Mouse (Mus musculus) kidney, adult 18-20 months (tissue): ENCODE data around the gene Scube1.
A peak's percentile ranks its signal among the peaks of the same experiment; 100 is the strongest.

ENCODE experiments used
- DNase-seq: peaks from one replicate; pipeline ENCODE4 v3.0.0; 2021

Scube1 gene

GRCm38 (mm10) chr15:83594513-83595363 lies 130.1 kb downstream of the Scube1 start, which contains the start of gene Ttll12:
Gene Ttll12, minus strand, starts transcription at chr15:83595157.
- DNase-seq = peak; percentile 95

GRCm38 (mm10) chr15:83593702-83594512 lies 130.9 kb downstream of the Scube1 start:
- no peak for DNase-seq

DNA sequence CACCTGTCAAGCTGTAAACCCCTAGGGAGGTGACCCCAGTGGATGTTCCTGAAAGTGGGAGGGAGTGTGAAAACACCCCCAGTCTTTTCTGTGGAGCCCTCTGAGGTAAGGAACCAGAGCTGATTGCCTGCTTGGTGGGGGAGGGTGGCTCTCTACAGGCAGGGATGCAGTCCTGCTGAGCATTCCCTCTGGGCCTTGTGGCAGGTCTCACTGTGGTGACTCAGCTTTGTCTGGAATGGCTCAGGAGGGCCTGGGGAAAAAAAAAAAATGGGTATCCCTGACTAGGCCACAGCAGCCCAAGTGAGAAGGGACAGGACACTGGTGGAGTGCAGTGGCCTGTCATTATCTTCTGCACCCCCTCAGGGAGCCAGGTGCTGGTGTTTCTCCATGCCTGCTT lies 131.6 kb downstream of the Scube1 start:
- no peak for DNase-seq

DNA sequence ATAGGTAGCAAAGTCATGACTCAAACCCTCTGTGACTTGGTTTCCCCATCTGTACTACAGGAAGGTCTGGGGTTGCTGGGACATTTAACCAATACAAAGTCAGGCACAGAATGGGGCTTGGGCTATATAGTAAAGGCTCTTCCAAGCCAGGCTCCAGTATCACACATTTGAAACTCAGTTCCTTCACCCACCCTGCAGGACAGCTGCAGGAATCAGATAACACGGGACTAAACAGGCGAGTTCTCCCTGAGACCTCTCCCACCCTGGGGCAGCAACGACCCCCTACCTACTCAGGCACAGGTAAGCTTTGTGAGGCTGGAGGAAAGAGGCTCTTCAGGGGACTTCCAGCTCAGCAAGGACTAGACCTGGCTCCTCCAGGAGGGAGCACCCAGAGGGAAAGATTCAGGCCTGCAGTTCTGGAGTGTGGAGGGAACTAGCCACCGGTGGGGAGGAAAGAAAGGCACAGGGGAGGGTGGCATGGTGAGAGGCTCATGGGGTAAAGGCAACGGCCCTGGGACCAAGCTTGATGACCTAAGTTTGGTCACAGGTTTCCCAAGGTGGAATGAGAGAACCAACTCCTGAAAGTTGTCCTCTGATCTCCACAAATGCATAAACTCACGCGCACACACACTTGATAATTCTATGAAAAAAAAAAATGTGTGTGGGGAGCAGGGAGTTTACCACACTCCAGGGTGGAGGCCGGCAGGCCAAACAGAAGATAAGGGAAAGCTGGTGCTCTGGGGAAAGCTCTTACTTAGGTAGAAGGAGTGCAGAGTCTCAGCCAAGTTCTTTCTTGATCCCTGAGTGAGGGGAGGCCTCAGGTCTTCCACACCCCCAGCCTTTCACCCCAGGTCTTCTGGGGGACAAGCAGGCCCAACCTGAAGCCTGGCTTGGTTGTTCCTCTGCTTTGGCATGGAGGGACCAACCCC lies 132.3 kb downstream of the Scube1 start:
- DNase-seq = no peak

GRCm38 (mm10) chr15:83591758-83592157 lies 133.1 kb downstream of the Scube1 start:
- no peak for DNase-seq

DNA sequence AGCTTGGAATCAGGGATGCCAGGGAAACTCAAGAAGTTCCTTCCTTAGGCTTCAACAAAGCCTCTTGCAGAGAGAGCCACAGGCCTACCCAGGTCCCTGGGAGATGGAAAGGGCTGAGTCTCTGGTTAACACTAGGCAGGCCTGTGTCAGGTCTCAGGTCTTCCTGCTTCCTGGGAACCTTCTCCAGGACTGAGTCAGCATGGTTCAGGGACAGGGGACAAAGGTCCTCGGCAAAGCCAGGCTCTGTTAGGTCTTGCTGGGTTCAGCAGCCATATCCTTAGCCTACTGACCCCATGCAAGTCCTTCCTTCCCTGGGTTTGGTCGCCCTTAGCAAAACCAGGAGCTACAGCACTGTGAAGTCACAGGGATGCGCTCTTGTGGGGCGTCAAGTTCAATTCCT lies 134.0 kb downstream of the Scube1 start:
- DNase-seq = no peak

DNA sequence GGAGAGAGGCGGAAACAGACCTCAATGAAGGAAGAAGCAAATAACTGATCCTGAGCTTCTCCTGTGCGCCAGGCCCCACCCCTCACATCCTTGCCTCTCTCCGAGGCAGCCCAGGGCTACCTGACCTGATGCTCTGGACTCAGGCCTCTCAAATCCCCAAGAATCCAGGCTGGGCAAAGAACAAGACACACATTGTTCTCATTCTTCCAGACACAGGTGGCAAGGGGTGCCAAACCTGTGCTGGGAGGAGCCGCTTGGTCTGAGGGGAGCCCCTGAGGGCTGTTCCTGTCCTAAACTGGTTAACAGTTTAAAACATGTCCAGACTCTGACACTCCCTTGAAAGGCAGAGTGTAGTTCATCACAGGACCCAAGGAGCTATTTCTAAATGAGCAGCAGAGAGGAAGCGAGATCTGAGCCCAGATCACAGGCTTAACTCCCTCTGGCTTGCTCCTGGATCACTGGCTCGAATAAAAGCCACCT lies 140.0 kb downstream of the Scube1 start:
- DNase-seq = no peak

DNA sequence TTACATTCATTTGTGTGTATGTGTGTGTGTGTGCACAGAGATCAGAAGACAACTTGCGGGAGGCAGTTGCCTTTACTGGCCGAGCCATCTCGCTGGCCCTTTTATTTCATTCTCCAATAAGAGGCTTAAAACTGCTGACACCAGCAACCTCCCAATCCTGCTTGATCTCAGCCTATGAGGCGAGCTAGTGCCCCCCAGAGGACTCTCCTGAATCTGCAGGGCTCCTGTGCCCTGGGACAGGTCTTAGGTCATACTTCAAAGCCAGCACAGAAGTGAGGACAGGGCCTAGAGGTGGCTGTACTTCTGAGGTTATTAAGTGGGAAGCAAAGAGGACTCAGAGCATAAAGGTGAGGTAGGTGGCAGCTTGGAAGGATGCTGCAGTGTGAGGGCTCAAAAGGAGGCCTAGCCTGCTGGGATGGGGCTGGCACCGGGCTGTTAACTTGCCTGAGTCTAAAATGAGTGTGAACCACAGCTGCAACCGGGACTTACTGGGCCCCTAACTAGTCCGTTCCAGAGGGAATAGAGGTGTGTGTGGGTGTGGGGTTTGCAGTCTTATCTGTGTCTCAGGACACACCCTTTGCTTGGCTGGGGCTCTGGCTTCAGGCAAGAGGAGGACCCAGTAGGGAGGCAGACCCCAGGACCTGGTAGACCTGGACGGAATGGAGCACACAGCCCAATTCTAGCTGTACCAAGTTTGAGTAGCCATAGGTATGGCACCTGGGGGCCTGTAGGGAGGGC lies 141.2 kb downstream of the Scube1 start:
- DNase-seq = peak; percentile 73

- no peak for DNase-seq
Observed at GRCm38 (mm10) chr15:83582931-83583330, 141.9 kb downstream of the Scube1 start.

DNA sequence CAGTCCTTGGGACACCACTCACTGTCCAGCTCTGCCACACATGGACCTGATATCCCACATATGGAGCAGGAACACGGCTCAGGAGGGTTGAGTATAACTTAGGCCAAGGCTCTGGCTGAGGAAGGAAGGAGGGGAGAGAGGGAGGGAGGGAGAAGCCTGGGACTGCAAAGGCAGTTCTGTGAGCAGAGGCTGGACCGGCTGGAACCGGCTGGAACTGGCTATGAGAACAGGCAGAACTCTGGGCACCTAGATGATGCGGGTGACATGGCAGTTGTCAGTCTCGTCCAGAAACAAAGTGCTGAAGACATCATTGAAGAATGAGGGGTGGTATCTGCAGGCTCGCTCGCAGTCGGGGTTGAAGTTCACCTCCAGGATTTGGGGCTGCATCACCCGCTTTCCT lies 148.2 kb downstream of the Scube1 start:
- no peak for DNase-seq

DNA sequence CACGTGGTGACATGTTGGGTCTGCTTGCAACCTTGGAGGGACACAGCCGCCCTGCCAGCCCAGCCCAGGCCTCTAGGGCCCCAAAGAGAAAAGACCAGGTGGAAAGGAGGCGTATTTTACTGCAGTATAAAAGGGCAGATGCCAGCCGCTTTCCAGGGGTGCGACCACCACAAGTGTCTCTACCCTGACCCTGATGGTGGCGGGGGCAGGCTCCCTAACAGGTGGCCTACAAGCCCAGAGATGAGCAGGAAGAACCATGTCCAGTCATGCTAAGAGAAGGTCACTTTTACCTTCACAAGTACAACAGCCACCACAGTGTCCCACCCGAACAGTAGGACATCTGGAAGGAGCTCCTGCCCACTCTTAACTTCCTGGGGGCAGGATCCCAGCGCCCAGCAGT lies 149.3 kb downstream of the Scube1 start:
- DNase-seq = no peak

DNA sequence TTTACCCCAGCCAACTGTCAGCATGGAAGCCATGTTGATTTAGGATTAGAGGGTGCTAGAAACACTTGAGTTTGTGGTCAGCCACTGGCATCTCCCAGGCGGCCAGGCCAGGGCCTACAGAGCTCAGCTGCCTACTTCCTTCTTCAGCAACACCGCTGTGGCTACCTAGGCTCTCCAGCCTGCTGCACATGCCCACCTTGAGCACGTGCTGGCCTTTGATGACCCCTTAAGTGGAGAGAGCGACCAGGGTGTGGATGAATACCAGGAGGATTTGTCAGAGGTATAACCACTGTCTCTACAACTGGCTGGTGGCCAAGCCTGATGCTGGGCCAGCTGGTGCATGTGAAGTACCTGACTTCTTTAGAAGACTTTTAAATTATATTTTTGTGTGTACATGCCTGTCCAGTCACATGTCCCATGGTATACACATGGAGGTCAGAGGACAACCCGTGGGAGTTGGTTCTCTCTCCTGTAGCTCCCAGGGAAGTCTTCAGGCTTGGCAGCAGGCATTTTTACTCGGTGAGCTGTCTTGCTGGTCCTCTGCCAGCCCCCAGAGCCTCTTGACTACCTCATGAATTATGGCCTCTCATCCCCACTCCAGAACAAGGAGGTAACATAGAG lies 150.0 kb downstream of the Scube1 start:
- DNase-seq = no peak

GRCm38 (mm10) chr15:83573606-83574005 lies 151.2 kb downstream of the Scube1 start:
- DNase-seq = no peak

DNA sequence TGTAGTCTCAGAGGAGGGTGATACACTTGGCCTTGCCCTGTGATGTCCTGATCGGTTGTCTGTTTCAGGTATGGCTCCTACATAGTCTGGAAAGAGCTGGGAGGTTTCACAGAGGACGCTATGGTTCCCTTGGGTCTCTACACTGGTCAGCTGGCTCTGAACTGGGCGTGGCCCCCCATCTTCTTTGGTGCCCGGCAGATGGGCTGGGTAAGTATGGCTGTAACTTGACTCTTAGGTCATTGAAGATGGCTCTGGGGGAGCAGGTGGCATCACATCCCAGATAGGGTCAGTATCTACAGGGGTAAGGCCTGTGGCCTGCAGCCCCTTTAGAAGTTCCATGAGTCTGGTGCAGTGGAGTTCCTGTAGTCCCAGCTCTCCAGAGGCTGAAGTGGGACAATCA lies 152.7 kb downstream of the Scube1 start:
- DNase-seq = no peak

GRCm38 (mm10) chr15:83571636-83572035 lies 153.2 kb downstream of the Scube1 start:
- peak; percentile 73 for DNase-seq

GRCm38 (mm10) chr15:83570641-83571040 lies 154.2 kb downstream of the Scube1 start:
- DNase-seq = no peak

GRCm38 (mm10) chr15:83569682-83570081 lies 155.1 kb downstream of the Scube1 start:
- DNase-seq = no peak

DNA sequence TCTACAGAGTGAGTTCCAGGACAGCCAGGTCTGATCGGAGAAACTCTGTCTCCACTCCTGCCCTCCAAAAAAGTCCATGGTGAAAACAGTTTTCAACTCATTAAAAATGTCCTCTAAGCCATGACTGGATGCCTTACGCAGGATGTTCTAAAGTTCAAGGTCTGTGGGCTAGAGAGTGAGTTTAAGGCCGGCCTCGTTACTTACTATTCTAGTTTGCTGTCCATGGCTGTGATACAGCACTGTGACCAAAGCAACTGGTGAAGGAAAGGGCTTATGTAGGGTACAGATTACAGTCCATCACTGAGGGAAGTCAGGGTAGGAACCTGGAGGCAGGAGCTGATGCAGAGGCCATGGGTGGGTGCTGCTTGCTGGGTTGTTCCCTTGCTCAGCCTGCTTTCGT lies 156.3 kb downstream of the Scube1 start:
- DNase-seq = no peak

DNA sequence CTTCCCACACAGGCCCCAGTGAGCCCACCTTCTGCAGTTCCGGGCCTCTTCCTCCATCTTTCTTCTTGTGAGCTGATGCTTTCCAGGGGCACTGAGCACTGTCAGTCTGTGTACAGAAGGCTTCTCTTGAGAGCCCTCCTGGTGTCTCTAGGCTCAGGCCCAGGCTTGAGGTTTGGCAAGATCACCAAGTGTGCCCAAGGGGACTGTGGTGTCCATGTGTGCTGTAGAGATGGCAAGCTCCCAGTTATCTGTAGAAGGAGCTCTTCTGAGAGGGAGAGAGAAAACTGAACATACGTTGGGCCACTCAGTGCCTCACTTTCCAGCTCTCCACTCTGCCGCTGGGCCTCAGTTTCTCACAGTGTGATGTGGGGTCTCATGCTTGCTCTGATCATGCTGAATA lies 157.1 kb downstream of the Scube1 start:
- DNase-seq = no peak

- DNase-seq = no peak
Observed at GRCm38 (mm10) chr15:83566006-83566405, 158.8 kb downstream of the Scube1 start.

DNA sequence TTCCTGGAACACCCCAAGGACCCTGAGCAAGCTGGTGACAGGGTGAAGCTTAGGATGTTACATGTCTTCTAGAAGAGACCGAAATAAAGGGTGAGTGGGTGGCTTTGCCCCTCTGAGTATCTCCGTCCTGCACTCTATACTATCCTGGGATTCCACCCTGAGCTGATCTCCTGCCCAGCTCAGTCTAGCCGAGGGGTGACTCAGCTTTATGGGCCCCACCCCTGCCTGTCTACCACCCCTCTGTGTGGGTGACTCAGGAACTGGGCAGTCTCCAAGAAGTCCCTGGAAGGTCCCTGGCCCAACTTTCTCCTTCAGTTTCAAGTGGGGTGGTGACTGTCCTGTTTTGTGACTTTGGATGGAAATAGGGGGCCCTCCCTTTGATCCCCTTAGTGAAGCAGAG lies 159.4 kb downstream of the Scube1 start:
- no peak for DNase-seq
